In genomic region chr7:55962004-55962908, GRCm38 (mm10) we compare ENCODE assay signal across 8 mouse cellular contexts. TPM values are rescaled to one million over a fixed set of nuclear protein-coding genes. Genes with fewer than 3 reads are reported as not detected.
A peak's percentile ranks its signal among the peaks of the same experiment; 100 is the strongest.
DNase-seq lines count a peak whose midpoint lies in the region; ATAC-seq and TF ChIP-seq lines count a peak whose summit lies in the region.

Gene Nipa2 (minus strand): TSS chr7:55962476.

- peak; percentile 82 for ATAC-seq in G1E (ENCODE audit: extremely low read depth, insufficient number of reproducible peaks, low FRiP score, poor library complexity, severe bottlenecking)
- peak; percentile 98 for ATAC-seq in forebrain, embryonic 16.5 days
- ATAC-seq in lung, embryonic 14.5 days (ENCODE audit: insufficient read depth): peak; percentile 98

- H3K4me3 ChIP-seq in G1E (ENCODE audit: low read depth, low read length): peak within 1 kb of the TSS; percentile 98
- H3K4me3 ChIP-seq in forebrain, embryonic 16.5 days (replicated peaks; ENCODE audit: low read length): peak within 1 kb of the TSS; percentile 88
- H3K4me3 ChIP-seq in layer of hippocampus, adult 2 months: peak within 1 kb of the TSS; percentile 90
- peak within 1 kb of the TSS; percentile 91 for H3K4me3 ChIP-seq in lung, embryonic 14.5 days (ENCODE audit: low read depth, low read length)
- peak within 1 kb of the TSS; percentile 82 for H3K4me3 ChIP-seq in olfactory bulb, adult 2 months (ENCODE audit: insufficient read depth, low read depth, low read length)
- H3K4me3 ChIP-seq in thymus, adult 2 months (ENCODE audit: control insufficient read depth, insufficient read depth, low read length): peak within 1 kb of the TSS; percentile 72

- peaks cover 26% of the 10 kb centered on the region for H3K36me3 ChIP-seq in G1E (replicated peaks)
- H3K36me3 ChIP-seq in forebrain, embryonic 16.5 days (ENCODE audit: control insufficient read depth, insufficient read depth): no peaks in the 10 kb centered on the region
- 0 out of 2 replicates have a peak, but pooled peaks cover 11% of the 10 kb centered on the region for H3K36me3 ChIP-seq in lung, embryonic 14.5 days (ENCODE audit: insufficient read depth)
- H3K36me3 ChIP-seq in thymus, adult 2 months (ENCODE audit: control insufficient read depth, insufficient read depth, low read length): no peaks in the 10 kb centered on the region

- TF ChIP-seq POLR2A in olfactory bulb, adult 2 months (IDR thresholded peaks at IDR 0.05; ENCODE audit: insufficient read depth, low read depth, low read length): peak; percentile 91
- peak; percentile 65; the same call in 1 of the 2 replicates for TF ChIP-seq POLR2A in thymus, adult 2 months (IDR thresholded peaks at IDR 0.05; ENCODE audit: control insufficient read depth, extremely low read depth, insufficient read depth, low read length, poor library complexity)

- under 1% methylated on average over 70 of the region's 70 CpGs for WGBS in forebrain, embryonic 16.5 days
- WGBS in lung, embryonic 14.5 days: under 1% methylated on average over 70 of the region's 70 CpGs
- WGBS in olfactory bulb, adult 2 months: under 1% methylated on average over 70 of the region's 70 CpGs
- under 1% methylated on average over 70 of the region's 70 CpGs for WGBS in thymus, adult 2 months

- peaks cover 34% of the 10 kb centered on the region for H3K4me1 ChIP-seq in G1E (ENCODE audit: insufficient read depth, low read depth, low read length)
- H3K4me1 ChIP-seq in forebrain, embryonic 16.5 days (replicated peaks; ENCODE audit: control insufficient read depth, insufficient read depth, low read length): peaks cover 15% of the 10 kb centered on the region
- peaks cover 3% of the 10 kb centered on the region; the same call in 1 of the 2 replicates for H3K4me1 ChIP-seq in lung, embryonic 14.5 days (ENCODE audit: insufficient read depth)
- H3K4me1 ChIP-seq in olfactory bulb, adult 2 months (ENCODE audit: control insufficient read depth, insufficient read depth, low read length): peaks cover 2% of the 10 kb centered on the region; the same call in 1 of the 2 replicates
- H3K4me1 ChIP-seq in thymus, adult 2 months (replicated peaks; ENCODE audit: control insufficient read depth, insufficient read depth, low read length): peaks cover 2% of the 10 kb centered on the region; the same call in 1 of the 2 replicates

- DNase-seq in G1E (ENCODE audit: low spot score): peak; percentile 83
- peak; percentile 94 to 97 for DNase-seq in cerebellum, adult 18-20 months
- peak; percentile 94 to 95 for DNase-seq in heart, postnatal 36 days
- DNase-seq in layer of hippocampus, adult 2 months (ENCODE audit: low spot score in 2 of 2): peak; percentile 90 to 95
- DNase-seq in lung, embryonic 14.5 days: peak; percentile 96
- peak; percentile 92 for DNase-seq in thymus, adult 2 months

- H3K9me3 ChIP-seq in G1E (replicated peaks): no peaks in the 10 kb centered on the region
- no peaks in the 10 kb centered on the region for H3K9me3 ChIP-seq in forebrain, embryonic 16.5 days (ENCODE audit: control insufficient read depth, low read length)
- H3K9me3 ChIP-seq in lung, embryonic 14.5 days (ENCODE audit: low read depth, low read length): no peaks in the 10 kb centered on the region

- intact Hi-C loops in heart, postnatal 36 days (cut with DNase I): loop anchor here (5.0 kb wide), 1 partner anchor 85 kb away; no protein-coding TSS in a partner anchor

- no peaks in the 10 kb centered on the region for H3K27me3 ChIP-seq in G1E (ENCODE audit: insufficient read depth, low read length)
- no peaks in the 10 kb centered on the region for H3K27me3 ChIP-seq in forebrain, embryonic 16.5 days (replicated peaks; ENCODE audit: control insufficient read depth, insufficient read depth, low read length)
- H3K27me3 ChIP-seq in lung, embryonic 14.5 days (ENCODE audit: insufficient read depth, low read length): no peaks in the 10 kb centered on the region
- no peaks in the 10 kb centered on the region for H3K27me3 ChIP-seq in thymus, adult 2 months (ENCODE audit: control insufficient read depth, insufficient read depth, low read length)

- no peak for TF ChIP-seq CTCF in G1E (IDR thresholded peaks at IDR 0.05; ENCODE audit: low read depth, low read length)
- TF ChIP-seq CTCF in layer of hippocampus, adult 2 months (conservative IDR thresholded peaks at IDR 0.05): peak; percentile 17; the same call in 1 of the 2 replicates
- no peak for TF ChIP-seq CTCF in lung, embryonic 14.5 days (IDR thresholded peaks at IDR 0.05; ENCODE audit: low read depth)
- no peak for TF ChIP-seq CTCF in olfactory bulb, adult 2 months (IDR thresholded peaks at IDR 0.05; ENCODE audit: insufficient read depth, low read depth, low read length)
- 0 out of 2 replicates have a peak, but pooled peaks have one; percentile 47 for TF ChIP-seq CTCF in thymus, adult 2 months (IDR thresholded peaks at IDR 0.05; ENCODE audit: borderline replicate concordance, control insufficient read depth, extremely low read depth, insufficient read depth, low read length, poor library complexity)

- peak within 1 kb of the TSS; percentile 81 for H3K27ac ChIP-seq in forebrain, embryonic 16.5 days (ENCODE audit: low read length)
- H3K27ac ChIP-seq in layer of hippocampus, adult 2 months: peak within 1 kb of the TSS; percentile 88
- H3K27ac ChIP-seq in lung, embryonic 14.5 days (ENCODE audit: low read depth): peak within 1 kb of the TSS; percentile 95
- peak within 1 kb of the TSS; percentile 69 for H3K27ac ChIP-seq in olfactory bulb, adult 2 months (ENCODE audit: insufficient read depth, low read depth, low read length)
- H3K27ac ChIP-seq in thymus, adult 2 months (ENCODE audit: control insufficient read depth, insufficient read depth, low read length): peak within 1 kb of the TSS; percentile 38; the same call in 1 of the 2 replicates

- peak within 1 kb of the TSS; percentile 86 for H3K4me2 ChIP-seq in forebrain, embryonic 16.5 days (ENCODE audit: low read length)
- peak within 1 kb of the TSS; percentile 71 for H3K4me2 ChIP-seq in lung, embryonic 14.5 days

- H3K9ac ChIP-seq in forebrain, embryonic 16.5 days (replicated peaks; ENCODE audit: low read depth, low read length): peak within 1 kb of the TSS; percentile 92
- H3K9ac ChIP-seq in lung, embryonic 14.5 days: peak within 1 kb of the TSS; percentile 90

RNA-seq across cellular contexts. Expression of gene Nipa2, which starts in this region (rescaled TPM):
- total RNA-seq in G1E (2014; fragmentation: Nextera tagmentation): 57.3 and 59.1 TPM in 2 replicates
- 45.7 and 46.8 TPM in 2 replicates for total RNA-seq in G1E (2017)
- polyA plus RNA-seq in G1E (2012): 8.4 and 8.9 TPM in 2 replicates
- 33.2 and 39.3 TPM in 2 replicates for polyA plus RNA-seq in forebrain, embryonic 16.5 days (2015; fragmentation: Nextera tagmentation; extraction: Ambion mirVana)
- 10 to 100 TPM; 41.2 to 48.9 TPM for total RNA-seq in heart, postnatal 36 days (2021)
- 10 to 100 TPM; 44.3 to 49.9 TPM for total RNA-seq in layer of hippocampus, adult 2 months (2021)
- 55.8 and 57.8 TPM in 2 replicates for polyA plus RNA-seq in lung, embryonic 14.5 days (2014; fragmentation: Nextera tagmentation; extraction: Ambion mirVana)
- not detected in 2 replicates for polyA plus RNA-seq in olfactory bulb, adult 2 months (2012; ENCODE audit: insufficient read depth, insufficient read length, low replicate concordance, missing spikeins)
- 18.1 and 23.0 TPM in 2 replicates for polyA plus RNA-seq in thymus, adult 2 months (2012; rRNA removed)

Comparison
In these comparisons a context has a peak if more than half of its experiments do, and no peak if none do; other contexts are left out.
1. Peak in every context shown above with its lines: DNase-seq, ATAC-seq, H3K4me3 ChIP-seq and H3K27ac ChIP-seq.
2. CTCF ChIP-seq: peak in layer of hippocampus, adult 2 months (single experiment) and thymus, adult 2 months (single experiment); none in G1E (single experiment), lung, embryonic 14.5 days (single experiment) and olfactory bulb, adult 2 months (single experiment).
3. H3K27ac ChIP-seq: peak in every context shown above with its lines; median percentile 95 in lung, embryonic 14.5 days; 88 in layer of hippocampus, adult 2 months; 81 in forebrain, embryonic 16.5 days; 69 in olfactory bulb, adult 2 months; 38 in thymus, adult 2 months.